Mouse (Mus musculus): ENCODE measurements at regions not wholly inside any gene's neighbourhood (a gene's known extent, or its start where the extent isn't known, plus 50 kb on each side); places are given as distances from the start of the nearest gene placed in this dataset.

DNA sequence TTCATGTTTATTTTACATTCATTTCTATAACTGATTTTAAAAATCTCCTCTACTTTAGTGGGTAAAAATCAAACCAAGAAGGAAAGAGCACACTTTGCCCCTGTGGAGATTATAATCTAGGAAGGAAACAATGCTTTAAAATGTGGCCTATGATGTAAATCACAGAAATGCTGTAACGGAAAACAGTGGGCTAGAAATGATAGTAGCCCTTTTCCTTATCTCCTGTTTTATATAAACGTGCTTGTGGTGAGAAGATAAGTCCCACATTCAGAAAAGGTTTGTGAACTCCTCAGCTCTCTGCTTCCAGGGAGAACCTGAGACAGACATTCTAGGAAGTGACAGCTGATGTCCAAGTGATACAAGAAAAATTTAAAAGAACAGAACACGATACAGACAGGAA, 159.3 kb upstream of the Sesn3 start:
- Histone ChIP-seq H3K27ac (no peak overlapping the region), H3K4me3 (no peak overlapping the region)
- no peak for TF ChIP-seq CTCF (IDR thresholded peaks at IDR 0.05)
- intact Hi-C loops (cut with DNase I): no loop called here
- DNase-seq (ENCODE audit: extremely low spot score in 1 of 2, low spot score in 2 of 2): no peak

DNA sequence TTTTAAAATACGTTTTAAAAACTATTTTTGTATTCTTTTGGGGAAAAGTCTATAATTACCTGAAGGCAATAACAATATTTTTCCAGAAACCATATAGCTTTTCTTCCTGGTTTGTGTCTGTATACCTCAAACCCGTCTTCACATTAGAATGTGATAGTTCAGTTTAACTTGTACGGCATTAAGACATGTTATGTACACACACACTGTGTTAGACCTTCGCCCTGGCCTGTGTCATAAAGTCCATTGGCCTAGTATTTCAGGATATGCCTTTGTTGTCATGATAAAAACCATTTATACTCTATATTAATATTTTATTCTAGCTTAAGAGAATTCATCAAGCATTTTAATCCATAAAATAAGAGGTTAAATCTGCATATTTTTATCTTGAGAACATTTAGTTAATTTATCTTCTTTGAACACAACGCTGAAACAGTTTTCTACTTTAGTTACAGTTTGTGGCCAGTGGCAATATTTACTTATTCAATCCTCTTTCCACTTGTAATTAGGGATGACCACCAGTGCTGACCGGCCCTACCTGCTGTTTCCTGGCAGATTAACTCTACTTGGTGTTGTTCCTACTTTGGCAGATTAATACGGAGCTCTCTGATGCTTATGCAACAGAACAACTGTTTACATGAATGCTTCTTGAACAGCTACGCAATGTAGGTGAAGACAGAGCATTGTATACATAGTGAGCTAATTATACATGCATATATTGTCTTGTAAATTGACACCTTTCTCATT, 158.6 kb upstream of the Sesn3 start:
- no peak for DNase-seq (ENCODE audit: extremely low spot score in 1 of 2, low spot score in 2 of 2)
- Histone ChIP-seq H3K4me3 (no peak overlapping the region), H3K27ac (no peak overlapping the region)
- intact Hi-C loops (cut with DNase I): no loop called here
- no peak for TF ChIP-seq CTCF (IDR thresholded peaks at IDR 0.05)

DNA sequence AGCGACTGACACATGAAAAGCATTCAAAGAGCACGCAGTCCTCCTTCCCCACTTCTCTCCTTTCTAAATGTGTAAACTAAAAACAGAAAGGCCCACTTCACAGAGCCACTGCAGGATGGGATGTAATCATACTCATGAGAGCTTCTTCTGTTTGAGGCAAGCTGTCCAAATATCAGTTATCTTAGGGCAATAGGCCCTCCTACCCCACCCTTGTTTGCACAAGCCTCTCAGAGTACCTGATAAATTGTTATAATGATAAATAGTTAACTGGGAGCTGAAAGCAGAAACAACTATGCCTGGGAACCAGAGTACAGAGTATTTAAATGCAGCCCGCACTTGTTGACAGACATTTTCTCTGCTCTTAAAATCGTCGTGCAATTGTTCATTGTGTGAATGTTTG, 141.5 kb upstream of the Sesn3 start:
- no peak overlapping the region for H3K27ac ChIP-seq
- DNase-seq (ENCODE audit: extremely low spot score in 1 of 2, low spot score in 2 of 2): no peak
- no peak for TF ChIP-seq CTCF (IDR thresholded peaks at IDR 0.05)
- intact Hi-C loops (cut with DNase I): no loop called here
- H3K4me3 ChIP-seq: no peak overlapping the region

DNA sequence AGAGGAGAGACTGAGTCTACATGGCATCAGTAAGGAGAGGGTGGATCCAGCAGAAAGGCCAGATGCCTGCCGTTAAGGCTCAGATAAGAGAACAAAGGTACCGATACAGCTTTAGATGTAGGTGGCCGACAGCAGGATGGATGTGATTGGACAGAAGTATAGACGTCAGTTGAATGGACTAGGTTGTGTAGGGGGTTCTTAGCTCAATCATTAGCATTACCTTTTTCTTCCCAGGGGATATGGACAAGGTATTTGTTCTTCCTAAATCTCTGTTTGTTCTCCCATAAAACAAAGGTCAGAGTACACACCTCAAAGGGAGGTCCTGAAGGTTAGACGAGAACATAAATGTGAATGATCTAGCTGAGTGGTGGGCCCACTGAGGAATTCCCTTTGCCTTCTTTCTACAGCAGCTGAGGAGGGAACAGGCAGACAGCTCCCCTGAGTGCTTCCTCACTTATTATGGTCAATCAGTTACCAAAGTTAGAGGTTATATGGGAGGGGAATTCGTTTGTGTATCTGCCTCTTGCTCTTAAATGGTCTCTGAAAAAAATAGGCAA, 139.9 kb upstream of the Sesn3 start:
- intact Hi-C loops (cut with DNase I): no loop called here
- no peak overlapping the region for H3K27ac ChIP-seq

DNA sequence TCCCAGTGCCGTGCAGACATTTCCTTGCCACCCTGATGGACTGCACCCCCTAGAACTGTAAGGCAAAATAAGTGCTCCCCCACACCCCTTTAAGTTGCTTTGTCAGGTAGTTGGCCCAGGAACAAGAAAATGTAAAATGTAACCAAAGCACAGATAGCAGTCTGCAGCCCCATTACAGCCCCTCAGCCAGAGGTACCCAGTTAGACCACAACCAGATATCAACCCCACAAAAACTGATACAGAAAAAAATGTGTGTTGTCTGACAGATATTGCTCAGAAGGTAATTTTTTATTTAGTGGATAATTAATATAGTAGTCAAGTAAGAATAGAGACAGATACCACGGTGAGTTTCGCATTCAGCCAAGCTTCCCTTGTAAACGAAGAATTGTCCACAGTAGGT, 133.5 kb upstream of the Sesn3 start:
- no peak overlapping the region for H3K27ac ChIP-seq
- no peak for DNase-seq (ENCODE audit: extremely low spot score in 1 of 2, low spot score in 2 of 2)
- TF ChIP-seq CTCF (IDR thresholded peaks at IDR 0.05): no peak
- H3K4me3 ChIP-seq: no peak overlapping the region
- intact Hi-C loops (cut with DNase I): no loop called here

More for the DNA sequence above, 139.9 kb upstream of the Sesn3 start:
- no peak overlapping the region for H3K4me3 ChIP-seq
- DNase-seq (ENCODE audit: extremely low spot score in 1 of 2, low spot score in 2 of 2): no peak
- TF ChIP-seq CTCF (IDR thresholded peaks at IDR 0.05): no peak

DNA sequence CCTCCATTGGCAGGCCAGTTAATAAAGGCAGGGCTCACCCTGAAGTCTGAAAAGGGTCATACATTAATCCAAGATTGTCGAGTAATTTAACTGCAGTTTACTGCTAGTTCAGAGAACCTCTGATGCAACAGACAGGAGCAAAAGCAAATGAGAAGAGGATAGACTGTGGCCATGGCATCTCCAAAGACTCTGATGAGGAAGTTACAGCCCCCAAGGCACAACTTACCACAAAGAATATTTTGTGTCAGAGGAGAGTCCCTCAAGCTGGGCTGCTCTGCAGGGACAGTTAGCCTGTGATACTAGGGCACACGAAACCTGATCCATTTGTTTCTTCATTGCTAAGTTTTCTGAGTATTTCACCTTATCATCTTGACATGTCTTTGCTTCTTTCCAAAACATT, 130.9 kb upstream of the Sesn3 start:
- no peak for DNase-seq (ENCODE audit: extremely low spot score in 1 of 2, low spot score in 2 of 2)
- no peak for TF ChIP-seq CTCF (IDR thresholded peaks at IDR 0.05)
- H3K4me3 ChIP-seq: no peak overlapping the region
- no peak overlapping the region for H3K27ac ChIP-seq
- intact Hi-C loops (cut with DNase I): no loop called here

DNA sequence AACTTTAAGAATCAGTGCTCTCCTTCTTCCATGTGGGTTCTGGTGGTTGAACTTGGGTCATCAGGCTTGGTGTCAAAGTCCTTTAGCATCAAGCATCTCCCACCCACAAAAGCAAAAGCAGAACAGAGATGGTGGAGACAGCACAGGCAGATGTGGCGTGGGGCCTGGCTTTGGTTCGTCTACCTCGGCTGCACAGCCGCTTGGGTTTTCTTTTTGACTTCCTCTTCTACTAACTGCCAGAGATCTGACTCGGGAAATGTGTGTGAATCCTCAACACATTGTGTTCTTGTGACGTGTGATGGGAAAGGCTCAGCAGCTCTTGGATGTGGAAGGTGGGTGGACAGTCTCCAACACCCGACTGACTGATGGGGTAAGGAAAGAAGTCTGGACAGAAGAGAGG, 127.8 kb upstream of the Sesn3 start:
- DNase-seq (ENCODE audit: extremely low spot score in 1 of 2, low spot score in 2 of 2): no peak
- TF ChIP-seq CTCF (IDR thresholded peaks at IDR 0.05): no peak
- H3K4me3 ChIP-seq: no peak overlapping the region
- H3K27ac ChIP-seq: no peak overlapping the region
- intact Hi-C loops (cut with DNase I): no loop called here

DNA sequence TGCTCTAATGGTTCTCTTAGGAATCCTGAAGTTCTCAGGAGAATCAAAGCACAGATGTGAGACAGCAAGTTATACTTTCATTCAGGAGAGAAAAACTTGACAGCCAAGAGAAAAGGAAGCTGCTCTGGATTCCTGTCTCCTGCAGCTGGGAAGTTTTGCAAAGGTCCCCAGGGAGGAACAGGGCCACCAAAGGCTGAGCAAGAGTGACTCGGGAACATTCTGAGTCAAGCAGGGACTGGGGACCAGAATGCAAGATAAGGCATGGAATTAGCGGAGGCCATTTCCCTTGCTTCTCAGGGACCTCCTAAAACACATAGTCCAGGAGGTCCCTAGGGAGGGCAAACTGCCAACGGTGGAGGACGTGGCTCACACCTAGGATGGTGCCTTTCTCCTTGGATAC, 127.1 kb upstream of the Sesn3 start:
- H3K27ac ChIP-seq: no peak overlapping the region
- H3K4me3 ChIP-seq: no peak overlapping the region
- intact Hi-C loops (cut with DNase I): no loop called here
- no peak for DNase-seq (ENCODE audit: extremely low spot score in 1 of 2, low spot score in 2 of 2)
- TF ChIP-seq CTCF (IDR thresholded peaks at IDR 0.05): no peak

DNA sequence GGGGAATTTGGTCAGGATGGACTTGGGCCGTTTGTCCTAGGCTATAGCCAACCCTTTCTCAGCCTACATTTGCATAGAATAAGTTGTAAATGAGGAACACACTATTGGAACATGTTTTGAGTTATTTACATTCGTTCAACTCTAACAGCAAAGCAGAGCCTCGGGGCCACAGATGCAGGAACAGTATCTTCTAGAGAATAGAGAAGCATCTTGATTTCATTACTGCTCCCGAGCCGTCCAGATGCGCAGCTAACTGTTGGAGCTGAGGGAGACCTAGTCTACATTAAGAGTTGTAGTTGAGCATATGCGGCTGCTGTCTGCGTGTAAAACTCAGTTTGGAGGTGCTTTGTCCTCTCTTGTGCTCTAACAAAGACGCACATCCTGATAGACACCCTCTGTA, 124.6 kb upstream of the Sesn3 start:
- no peak overlapping the region for H3K27ac ChIP-seq
- TF ChIP-seq CTCF (IDR thresholded peaks at IDR 0.05): no peak
- no peak overlapping the region for H3K4me3 ChIP-seq
- intact Hi-C loops (cut with DNase I): no loop called here
- DNase-seq (ENCODE audit: extremely low spot score in 1 of 2, low spot score in 2 of 2): no peak

DNA sequence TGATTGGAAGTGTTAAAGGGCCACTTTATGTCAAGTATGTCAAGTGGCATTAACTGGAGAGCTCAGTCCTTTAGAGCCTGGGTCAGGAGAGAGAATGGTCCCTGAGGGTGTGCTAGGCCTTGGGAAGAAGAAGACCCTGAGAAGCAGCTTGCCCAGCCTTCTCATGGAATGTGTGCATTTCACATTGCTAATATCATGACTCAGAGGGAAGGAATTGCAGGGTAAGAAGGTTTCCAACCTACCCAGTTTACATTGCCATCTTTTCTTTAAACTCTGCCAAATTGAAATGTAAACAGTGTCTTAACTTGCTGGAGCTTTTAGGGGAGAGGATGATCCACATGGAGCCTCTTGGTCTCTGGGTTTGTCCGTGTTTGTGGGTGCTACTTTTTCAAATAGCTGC, 117.9 kb upstream of the Sesn3 start:
- H3K4me3 ChIP-seq: no peak overlapping the region
- intact Hi-C loops (cut with DNase I): no loop called here
- H3K27ac ChIP-seq: no peak overlapping the region
- DNase-seq (ENCODE audit: extremely low spot score in 1 of 2, low spot score in 2 of 2): no peak
- TF ChIP-seq CTCF (IDR thresholded peaks at IDR 0.05): no peak

DNA sequence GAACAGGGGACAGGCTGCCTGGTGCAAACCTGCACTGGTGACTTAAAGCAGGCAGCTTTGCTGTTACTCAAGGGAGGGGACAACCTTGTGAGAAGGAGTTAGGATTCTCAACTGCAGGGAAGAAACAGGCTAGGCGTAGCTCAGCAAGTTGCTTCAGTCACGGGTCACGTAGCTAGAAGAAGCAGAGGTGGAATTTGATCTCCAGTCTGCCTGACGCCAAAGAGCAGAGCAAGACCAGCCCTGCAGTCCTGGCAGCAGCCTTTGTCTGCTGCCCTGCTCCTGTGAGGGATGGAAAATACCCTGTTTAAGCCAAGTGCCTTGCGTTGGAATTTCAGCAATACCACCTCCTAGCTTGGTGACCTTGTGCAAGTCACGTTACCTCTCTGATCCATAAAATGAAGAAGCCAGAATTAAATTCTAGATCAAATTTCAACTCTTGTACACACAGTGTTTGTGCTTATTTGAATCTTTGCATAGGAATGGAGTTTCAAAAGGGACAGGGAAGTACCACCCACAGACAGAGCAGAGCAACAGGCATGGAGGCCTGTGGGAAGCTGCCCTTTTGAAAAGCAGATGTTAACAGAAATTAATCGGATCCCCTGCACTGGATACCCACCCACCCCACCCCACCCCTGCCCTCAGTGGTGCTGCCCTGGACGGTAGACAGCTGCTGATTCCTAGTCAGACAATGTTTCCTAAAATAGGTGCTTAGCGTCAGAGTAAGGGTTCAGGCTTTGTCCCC, 116.6 kb upstream of the Sesn3 start:
- DNase-seq (ENCODE audit: extremely low spot score in 1 of 2, low spot score in 2 of 2): no peak
- intact Hi-C loops (cut with DNase I): no loop called here
- Histone ChIP-seq H3K4me3 (no peak overlapping the region), H3K27ac (no peak overlapping the region)
- no peak for TF ChIP-seq CTCF (IDR thresholded peaks at IDR 0.05)

DNA sequence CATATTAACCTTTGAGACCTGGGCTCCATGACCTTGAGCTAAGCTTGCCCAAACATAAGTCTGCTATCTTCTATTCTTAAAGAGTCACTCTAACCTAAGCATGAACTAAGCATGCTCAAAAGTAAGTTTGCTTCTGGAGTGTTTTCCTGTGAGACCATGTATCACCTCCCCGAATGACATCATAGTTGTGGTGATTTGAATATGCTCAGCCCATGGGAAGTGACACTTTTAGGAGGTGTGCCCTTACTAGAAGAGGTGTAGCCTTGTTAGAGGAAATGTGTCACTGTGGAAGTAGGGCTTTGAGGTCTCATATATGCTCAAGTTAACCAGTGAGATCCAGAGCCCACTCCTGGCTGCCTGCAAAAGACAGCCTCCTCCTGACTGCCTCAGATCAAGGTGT, 114.7 kb upstream of the Sesn3 start:
- no peak for DNase-seq (ENCODE audit: extremely low spot score in 1 of 2, low spot score in 2 of 2)
- no peak for TF ChIP-seq CTCF (IDR thresholded peaks at IDR 0.05)
- intact Hi-C loops (cut with DNase I): no loop called here

More for the DNA sequence above, 114.7 kb upstream of the Sesn3 start:
- H3K27ac ChIP-seq: no peak overlapping the region
- H3K4me3 ChIP-seq: no peak overlapping the region

All from left cerebral cortex, adult 2 months (tissue).